10 mouse cellular contexts compared by ENCODE assay signal in the genomic region with DNA sequence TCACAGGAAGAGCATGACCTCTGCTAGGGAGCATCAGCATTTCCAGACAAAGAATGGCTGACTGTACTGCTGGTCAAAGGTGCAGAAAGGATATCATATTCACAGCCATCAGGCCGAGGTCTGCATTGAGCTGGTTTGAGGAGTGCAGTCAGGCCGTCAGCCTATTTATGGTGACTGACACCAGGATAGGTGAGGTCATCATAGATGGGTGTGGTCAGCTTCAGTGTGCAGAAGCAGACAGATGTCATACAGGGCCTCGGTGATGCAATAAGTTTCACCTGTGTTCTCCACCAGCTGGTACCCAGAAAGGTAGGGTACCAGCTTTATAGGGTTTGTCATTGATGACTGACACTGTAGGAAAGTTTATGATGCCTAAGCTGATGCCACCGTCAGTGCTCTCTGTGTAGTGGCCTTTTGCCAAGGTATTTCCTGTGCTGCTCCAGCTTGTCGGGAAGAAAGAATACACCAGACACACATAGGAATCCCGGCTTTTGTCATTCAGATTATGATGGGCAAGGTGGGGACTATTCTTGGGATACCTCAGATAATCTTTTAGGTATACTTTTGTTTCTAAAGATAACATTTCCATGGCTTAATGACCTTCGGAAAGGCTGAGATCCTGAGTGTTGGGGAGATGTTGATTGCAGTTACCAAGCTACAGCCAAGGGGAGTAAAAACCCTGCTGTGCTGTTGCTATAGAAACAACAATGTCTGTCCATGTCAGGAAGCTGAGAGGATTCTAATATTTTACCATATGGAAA. TPM values are rescaled to one million over a fixed set of nuclear protein-coding genes. Genes with fewer than 3 reads are reported as not detected.
DNase-seq lines count a peak whose midpoint lies in the region; ATAC-seq and TF ChIP-seq lines count a peak whose summit lies in the region.
"Had no signal": no experiment of that assay in that cellular context is flagged by ENCODE, and none has a peak within 500 bp of the region (broad histone marks: within the 10 kb centered on the region; RNA-seq: fewer than 3 reads in every experiment).

No protein-coding gene starts in this region.

- intact Hi-C loops in left cerebral cortex, adult 2 months (cut with DNase I): no loop called here

- H3K4me3 ChIP-seq in embryonic facial prominence, embryonic 14.5 days (ENCODE audit: low read depth, low read length): no peak overlapping the region
- H3K4me3 ChIP-seq in embryonic facial prominence, embryonic 10.5 days: no peak overlapping the region
- H3K4me3 ChIP-seq in hindbrain, postnatal 0 days (ENCODE audit: low read length): no peak overlapping the region
- H3K4me3 ChIP-seq in left cerebral cortex, adult 2 months: no peak overlapping the region
- H3K4me3 ChIP-seq: limb, embryonic 12.5 days had no signal

- H3K27me3 ChIP-seq in embryonic facial prominence, embryonic 14.5 days (replicated peaks; ENCODE audit: control insufficient read depth, insufficient read depth, low read length): no peaks in the 10 kb centered on the region
- H3K27me3 ChIP-seq in embryonic facial prominence, embryonic 10.5 days (replicated peaks; ENCODE audit: low read depth, poor library complexity, severe bottlenecking): no peaks in the 10 kb centered on the region
- H3K27me3 ChIP-seq in hindbrain, postnatal 0 days (ENCODE audit: insufficient read depth, low read length): no peaks in the 10 kb centered on the region
- H3K27me3 ChIP-seq: limb, embryonic 12.5 days had no signal

- no peak overlapping the region for H3K9ac ChIP-seq in embryonic facial prominence, embryonic 14.5 days (ENCODE audit: low read depth, low read length)
- no peak overlapping the region for H3K9ac ChIP-seq in hindbrain, postnatal 0 days (replicated peaks; ENCODE audit: low read length)
- H3K9ac ChIP-seq: limb, embryonic 12.5 days had no signal

- peak; percentile 15; the same call in 1 of the 2 replicates for ATAC-seq in embryonic facial prominence, embryonic 14.5 days (ENCODE audit: low read depth)
- peak; percentile 54 for ATAC-seq in hindbrain, postnatal 0 days

- peaks cover 11% of the 10 kb centered on the region for H3K4me1 ChIP-seq in embryonic facial prominence, embryonic 14.5 days (ENCODE audit: control insufficient read depth, insufficient read depth, low read length)
- H3K4me1 ChIP-seq in embryonic facial prominence, embryonic 10.5 days: peaks cover 27% of the 10 kb centered on the region
- peaks cover 21% of the 10 kb centered on the region for H3K4me1 ChIP-seq in hindbrain, postnatal 0 days (ENCODE audit: insufficient read depth, low read length)
- H3K4me1 ChIP-seq: limb, embryonic 12.5 days had no signal

- WGBS in embryonic facial prominence, embryonic 14.5 days: 53% methylated on average over 7 of the region's 7 CpGs
- 68% methylated on average over 7 of the region's 7 CpGs for WGBS in embryonic facial prominence, embryonic 10.5 days
- WGBS in hindbrain, postnatal 0 days: 25% methylated on average over 7 of the region's 7 CpGs

- no peak overlapping the region for H3K4me2 ChIP-seq in embryonic facial prominence, embryonic 14.5 days (ENCODE audit: low read depth, low read length)
- 0 out of 2 replicates have a peak overlapping the region, but pooled peaks have one; percentile 16 for H3K4me2 ChIP-seq in hindbrain, postnatal 0 days (ENCODE audit: low read depth, low read length)
- H3K4me2 ChIP-seq: limb, embryonic 12.5 days had no signal

- no peak for DNase-seq in embryonic facial prominence, embryonic 14.5 days (ENCODE audit: low spot score)
- no peak for DNase-seq in embryonic facial prominence, embryonic 10.5 days (ENCODE audit: low spot score)
- peak; percentile 38 for DNase-seq in lung, postnatal 10 days
- DNase-seq in lung, postnatal 14 days: no peak
- DNase-seq in hindbrain, postnatal 0 days (ENCODE audit: low spot score): peak; percentile 81
- no peak for DNase-seq in left cerebral cortex, adult 2 months (ENCODE audit: extremely low spot score in 1 of 2, low spot score in 2 of 2)
- DNase-seq in adrenal gland, postnatal 10 days: no peak
- DNase-seq in adrenal gland, adult 8-10 months: no peak
- DNase-seq: kidney, adult 11 months had no signal

- no peaks in the 10 kb centered on the region for H3K36me3 ChIP-seq in embryonic facial prominence, embryonic 14.5 days (ENCODE audit: control insufficient read depth, insufficient read depth, low read length)
- H3K36me3 ChIP-seq in embryonic facial prominence, embryonic 10.5 days (replicated peaks): no peaks in the 10 kb centered on the region
- H3K36me3 ChIP-seq in hindbrain, postnatal 0 days (ENCODE audit: insufficient read depth, low read length): no peaks in the 10 kb centered on the region
- H3K36me3 ChIP-seq: limb, embryonic 12.5 days had no signal

- no peaks in the 10 kb centered on the region for H3K9me3 ChIP-seq in embryonic facial prominence, embryonic 14.5 days (ENCODE audit: control insufficient read depth, low read length)
- H3K9me3 ChIP-seq in embryonic facial prominence, embryonic 10.5 days: no peaks in the 10 kb centered on the region
- no peaks in the 10 kb centered on the region for H3K9me3 ChIP-seq in hindbrain, postnatal 0 days (ENCODE audit: low read length)
- H3K9me3 ChIP-seq: limb, embryonic 12.5 days had no signal

- no peak overlapping the region for H3K27ac ChIP-seq in embryonic facial prominence, embryonic 14.5 days (replicated peaks; ENCODE audit: low read depth, low read length)
- no peak overlapping the region for H3K27ac ChIP-seq in embryonic facial prominence, embryonic 10.5 days (replicated peaks)
- peak overlapping the region; percentile 89 for H3K27ac ChIP-seq in hindbrain, postnatal 0 days
- H3K27ac ChIP-seq in left cerebral cortex, adult 2 months: no peak overlapping the region
- H3K27ac ChIP-seq: limb, embryonic 12.5 days had no signal

- TF ChIP-seq CTCF in hindbrain, postnatal 0 days (IDR thresholded peaks at IDR 0.05; ENCODE audit: low read depth): no peak
- no peak for TF ChIP-seq CTCF in left cerebral cortex, adult 2 months (IDR thresholded peaks at IDR 0.05)

RNA-seq across cellular contexts. Expression of a gene that starts 9.4 kb away (rescaled TPM):
- 268 and 303 TPM in 2 replicates for polyA plus RNA-seq in embryonic facial prominence, embryonic 14.5 days (2014; fragmentation: Nextera tagmentation; extraction: Ambion mirVana)
- polyA plus RNA-seq in embryonic facial prominence, embryonic 10.5 days (2016; fragmentation: Nextera tagmentation; extraction: Ambion mirVana): 101 and 105 TPM in 2 replicates
- 6,578 and 6,630 TPM in 2 replicates for total RNA-seq in hindbrain, postnatal 0 days (2014; rRNA removed)
- 3,263 and 3,562 TPM in 2 replicates for polyA plus RNA-seq in hindbrain, postnatal 0 days (2015; fragmentation: Nextera tagmentation; extraction: Ambion mirVana)
- 100 to 1,000 TPM; 768 to 774 TPM for total RNA-seq in left cerebral cortex, adult 2 months (2021)
- 10 to 100 TPM; 68.6 to 90.0 TPM for total RNA-seq in adrenal gland, postnatal 10 days (2021)
- 10 to 100 TPM; 21.4 to 34.1 (median 28.2) TPM for total RNA-seq in adrenal gland, adult 8-10 months (2022)

RNA-seq across cellular contexts. Expression of a gene that starts 43.0 kb away (rescaled TPM):
- polyA plus RNA-seq in embryonic facial prominence, embryonic 14.5 days (2014; fragmentation: Nextera tagmentation; extraction: Ambion mirVana): 51.3 and 52.1 TPM in 2 replicates
- polyA plus RNA-seq in embryonic facial prominence, embryonic 10.5 days (2016; fragmentation: Nextera tagmentation; extraction: Ambion mirVana): 65.5 and 73.2 TPM in 2 replicates
- total RNA-seq in hindbrain, postnatal 0 days (2014; rRNA removed): 4,422 and 4,857 TPM in 2 replicates
- 709 and 787 TPM in 2 replicates for polyA plus RNA-seq in hindbrain, postnatal 0 days (2015; fragmentation: Nextera tagmentation; extraction: Ambion mirVana)
- 100 to 1,000 TPM; 153 to 177 TPM for total RNA-seq in left cerebral cortex, adult 2 months (2021)
- 10 to 100 TPM; 24.9 to 61.2 TPM for total RNA-seq in adrenal gland, postnatal 10 days (2021)
- total RNA-seq in adrenal gland, adult 8-10 months (2022): 1 to 10 TPM in 3 of 4 experiments, under 1 TPM in 1; 0.81 to 3.5 (median 1.5) TPM

RNA-seq across cellular contexts. Expression of a gene that starts 49.8 kb away (rescaled TPM):
- polyA plus RNA-seq in embryonic facial prominence, embryonic 14.5 days (2014; fragmentation: Nextera tagmentation; extraction: Ambion mirVana): 47.2 and 52.6 TPM in 2 replicates
- polyA plus RNA-seq in embryonic facial prominence, embryonic 10.5 days (2016; fragmentation: Nextera tagmentation; extraction: Ambion mirVana): 31.6 and 32.3 TPM in 2 replicates
- total RNA-seq in hindbrain, postnatal 0 days (2014; rRNA removed): 42.0 and 60.7 TPM in 2 replicates
- 50.4 and 57.3 TPM in 2 replicates for polyA plus RNA-seq in hindbrain, postnatal 0 days (2015; fragmentation: Nextera tagmentation; extraction: Ambion mirVana)
- total RNA-seq in left cerebral cortex, adult 2 months (2021): 10 to 100 TPM; 41.8 to 45.8 TPM
- 10 to 100 TPM; 78.6 to 78.9 TPM for total RNA-seq in adrenal gland, postnatal 10 days (2021)
- 100 to 1,000 TPM in 2 of 4 experiments, 10 to 100 TPM in 2; 91.3 to 124 (median 102) TPM for total RNA-seq in adrenal gland, adult 8-10 months (2022)

Comparison
In these comparisons a context has a peak if more than half of its experiments do, and no peak if none do; other contexts are left out.
1. DNase-seq: peak in lung, postnatal 10 days (single experiment) and hindbrain, postnatal 0 days (single experiment); none in embryonic facial prominence, embryonic 14.5 days (single experiment), embryonic facial prominence, embryonic 10.5 days (single experiment), lung, postnatal 14 days (single experiment), left cerebral cortex, adult 2 months (0 of 2), adrenal gland, postnatal 10 days (single experiment) and adrenal gland, adult 8-10 months (single experiment).
2. RNA of a gene that starts 9.4 kb away (total RNA-seq): 6,578 to 6,630 TPM in hindbrain, postnatal 0 days and 768 to 774 TPM in left cerebral cortex, adult 2 months; 68.6 to 90.0 TPM in adrenal gland, postnatal 10 days and 21.4 to 34.1 TPM in adrenal gland, adult 8-10 months; every median in the first group is over 4 times any median in the second.
3. RNA of a gene that starts 43.0 kb away (total RNA-seq): 4,422 to 4,857 TPM in hindbrain, postnatal 0 days; 153 to 177 TPM in left cerebral cortex, adult 2 months, 24.9 to 61.2 TPM in adrenal gland, postnatal 10 days and 0.81 to 3.5 TPM in adrenal gland, adult 8-10 months; every median in the first group is over 10 times any median in the second.